Mouse (Mus musculus): ENCODE data around the gene Mapre3. TPM values are rescaled to one million over a fixed set of nuclear protein-coding genes. Genes with fewer than 3 reads are reported as not detected.

Mapre3 gene
- total and polyA plus RNA-seq, 3 experiments = 0.28 to 2.3 (median 1.6) TPM

DNA sequence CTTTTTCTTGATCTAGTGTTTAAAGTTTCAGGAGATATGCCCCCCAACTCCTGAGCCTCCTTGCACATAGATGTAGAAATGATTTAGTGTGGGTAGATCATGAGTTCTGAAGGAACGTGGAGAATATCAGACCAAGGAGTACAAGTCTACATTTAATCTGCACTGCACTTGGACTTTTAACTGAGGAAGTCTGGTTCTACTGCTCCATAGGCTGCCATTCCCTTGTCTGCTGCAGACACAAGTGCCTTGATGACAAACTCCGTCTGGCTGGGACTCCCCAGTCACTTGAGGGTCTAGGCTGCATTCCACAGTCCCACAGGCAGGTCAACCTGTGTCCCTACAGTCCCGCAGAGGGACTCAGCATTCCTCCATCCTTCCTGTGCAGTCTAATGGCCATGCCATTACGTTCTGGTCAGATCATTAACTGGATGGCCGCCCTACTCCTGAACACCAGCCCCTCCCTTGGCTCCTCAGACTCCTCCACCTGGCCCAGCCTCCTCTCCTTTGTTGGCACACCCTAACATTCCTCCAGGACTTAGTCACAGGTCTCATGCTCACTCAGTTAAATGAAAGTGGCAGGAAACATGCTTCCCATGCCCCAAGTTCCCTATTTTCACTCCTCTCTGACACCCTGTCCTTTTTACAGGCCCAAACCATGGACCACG is 35.6 kb downstream of the Mapre3 start:
- H3K27me3 ChIP-seq (replicated peaks) = peaks cover 36% of the 10 kb centered on the region
- DNase-seq (ENCODE audit: extremely low read depth) = no peak
- no peak overlapping the region for H3K9ac ChIP-seq (ENCODE audit: insufficient read depth, low read depth)
- H3K79me2 ChIP-seq (replicated peaks; ENCODE audit: control insufficient read depth, extremely low read depth, insufficient read depth, poor library complexity, severe bottlenecking) = 0 out of 2 replicates have a peak, but pooled peaks cover 2% of the 10 kb centered on the region
- TF ChIP-seq MYC (IDR thresholded peaks at IDR 0.05; ENCODE audit: low read depth, low read length) (no peak), CHD1 (IDR thresholded peaks at IDR 0.05; ENCODE audit: low read depth, low read length) (no peak), MAZ (IDR thresholded peaks at IDR 0.05; ENCODE audit: low read depth, low read length) (no peak), USF1 (IDR thresholded peaks at IDR 0.05; ENCODE audit: low read depth, low read length) (no peak), MEF2A (IDR thresholded peaks at IDR 0.05; ENCODE audit: borderline replicate concordance, low read depth, low read length) (no peak), BHLHE40 (IDR thresholded peaks at IDR 0.05; ENCODE audit: low read depth, low read length) (no peak), E2F4 (IDR thresholded peaks at IDR 0.05; ENCODE audit: insufficient replicate concordance, low read depth, low read length) (no peak), NELFE (IDR thresholded peaks at IDR 0.05; ENCODE audit: low read depth, low read length) (no peak), SIN3A (IDR thresholded peaks at IDR 0.05; ENCODE audit: low read length) (no peak)
- H3K36me3 ChIP-seq (replicated peaks in 1 of 2; ENCODE audit: control insufficient read depth in 1 of 2, insufficient read depth in 1 of 2, low read length in 1 of 2) = no peaks in the 10 kb centered on the region
- dilution Hi-C loops (cut with MboI; ENCODE audit: extremely low pct_ligation_motif_present, extremely low pct_unique_long_range_greater_than_20kb, low sequenced_read_pairs) = no loop called here
- no peak overlapping the region for H3K27ac ChIP-seq (ENCODE audit: insufficient read depth, low read depth)
- no peak overlapping the region for H3K4me3 ChIP-seq (replicated peaks in 1 of 3; ENCODE audit: low read depth in 2 of 3, low read length in 2 of 3, poor library complexity in 1 of 3)
- in situ Hi-C loops (cut with MboI; ENCODE audit: low pct_ligation_motif_present, low pct_unique_long_range_greater_than_20kb, low sequenced_read_pairs) = loop anchor here (5.0 to 10.0 kb wide), 2 partner anchors 38 to 145 kb away; partner anchors contain the start of gene Mapre3
- peaks cover 0 to 4% of the 10 kb centered on the region in 2 experiments; a peak in 2 of 4 replicates for H3K4me1 ChIP-seq (ENCODE audit: control insufficient read depth in 1 of 2, insufficient read depth in 2 of 2)
- H3K4me2 ChIP-seq (ENCODE audit: insufficient read depth, low read depth, poor library complexity, severe bottlenecking) = no peak overlapping the region
- H3K9me3 ChIP-seq (replicated peaks; ENCODE audit: low read length) = no peaks in the 10 kb centered on the region

- Histone ChIP-seq H3K4me2 (ENCODE audit: insufficient read depth, low read depth, poor library complexity, severe bottlenecking) (no peak overlapping the region), H3K36me3 (replicated peaks in 1 of 2; ENCODE audit: control insufficient read depth in 1 of 2, insufficient read depth in 1 of 2, low read length in 1 of 2) (no peaks in the 10 kb centered on the region), H3K27me3 (replicated peaks) (peaks cover 41% of the 10 kb centered on the region), H3K9ac (ENCODE audit: insufficient read depth, low read depth) (no peak overlapping the region), H3K27ac (ENCODE audit: insufficient read depth, low read depth) (no peak overlapping the region), H3K4me3 (replicated peaks in 1 of 3; ENCODE audit: low read depth in 2 of 3, low read length in 2 of 3, poor library complexity in 1 of 3) (no peak overlapping the region), H3K79me2 (replicated peaks; ENCODE audit: control insufficient read depth, extremely low read depth, insufficient read depth, poor library complexity, severe bottlenecking) (0 out of 2 replicates have a peak, but pooled peaks cover 2% of the 10 kb centered on the region), H3K9me3 (replicated peaks; ENCODE audit: low read length) (no peaks in the 10 kb centered on the region), H3K4me1 (ENCODE audit: control insufficient read depth in 1 of 2, insufficient read depth in 2 of 2) (peaks cover 0 to 4% of the 10 kb centered on the region in 2 experiments; a peak in 2 of 4 replicates)
- no peak for TF ChIP-seq JUND (conservative IDR thresholded peaks at IDR 0.05; ENCODE audit: low read depth, low read length)
- no peak for TF ChIP-seq E2F4 (IDR thresholded peaks at IDR 0.05; ENCODE audit: insufficient replicate concordance, low read depth, low read length)
- TF ChIP-seq USF1 (IDR thresholded peaks at IDR 0.05; ENCODE audit: low read depth, low read length) = no peak
- TF ChIP-seq POLR2AphosphoS2 (IDR thresholded peaks at IDR 0.05; ENCODE audit: low read depth, low read length) = no peak
- no peak for TF ChIP-seq ZMIZ1 (IDR thresholded peaks at IDR 0.05; ENCODE audit: low read depth, low read length)
- no peak for TF ChIP-seq ZC3H11A (IDR thresholded peaks at IDR 0.05; ENCODE audit: low read depth, low read length)
- no peak for TF ChIP-seq USF2 (conservative IDR thresholded peaks at IDR 0.05; ENCODE audit: low read depth, low read length)
- no peak for TF ChIP-seq MAX (IDR thresholded peaks at IDR 0.05; ENCODE audit: low read length)
- TF ChIP-seq NELFE (IDR thresholded peaks at IDR 0.05; ENCODE audit: low read depth, low read length) = no peak
- no peak for DNase-seq (ENCODE audit: extremely low read depth)
- in situ Hi-C loops (cut with MboI; ENCODE audit: low pct_ligation_motif_present, low pct_unique_long_range_greater_than_20kb, low sequenced_read_pairs) (loop anchor here (5.0 to 10.0 kb wide), 2 partner anchors 38 to 146 kb away; partner anchors contain the start of gene Mapre3), dilution Hi-C loops (cut with MboI; ENCODE audit: extremely low pct_ligation_motif_present, extremely low pct_unique_long_range_greater_than_20kb, low sequenced_read_pairs) (no loop called here)
These were observed 36.1 kb downstream of the Mapre3 start for GRCm38 (mm10) chr5:30850556-30850925.

All from CH12.LX (cell line).